Mouse (Mus musculus) layer of hippocampus, adult 8-10 months (tissue): ENCODE results near the gene Sfxn4. TPM values are rescaled to one million over a fixed set of nuclear protein-coding genes. Genes with fewer than 3 reads are reported as not detected.
A peak's percentile ranks its signal among the peaks of the same experiment; 100 is the strongest.
"Not testable (repeated sequence)": the region's sequence is repeated elsewhere in the genome, so short reads cannot be mapped to it uniquely, and the experiment has no call there.

Experiments used
- DNase-seq, 2 experiments: peaks; one replicate each; pipeline ENCODE4 v3.0.0; 2022; ENCODE audit warnings: low spot score in 2 of 2
- total RNA-seq, 4 experiments: library from RNA; stranded (reverse); gene quantifications; 2 replicates each; pipeline ENCODE4 v1.2.4; 2022

The Sfxn4 gene
- total RNA-seq: 10 to 100 TPM; 14.2 to 22.2 (median 17.4) TPM

DNA sequence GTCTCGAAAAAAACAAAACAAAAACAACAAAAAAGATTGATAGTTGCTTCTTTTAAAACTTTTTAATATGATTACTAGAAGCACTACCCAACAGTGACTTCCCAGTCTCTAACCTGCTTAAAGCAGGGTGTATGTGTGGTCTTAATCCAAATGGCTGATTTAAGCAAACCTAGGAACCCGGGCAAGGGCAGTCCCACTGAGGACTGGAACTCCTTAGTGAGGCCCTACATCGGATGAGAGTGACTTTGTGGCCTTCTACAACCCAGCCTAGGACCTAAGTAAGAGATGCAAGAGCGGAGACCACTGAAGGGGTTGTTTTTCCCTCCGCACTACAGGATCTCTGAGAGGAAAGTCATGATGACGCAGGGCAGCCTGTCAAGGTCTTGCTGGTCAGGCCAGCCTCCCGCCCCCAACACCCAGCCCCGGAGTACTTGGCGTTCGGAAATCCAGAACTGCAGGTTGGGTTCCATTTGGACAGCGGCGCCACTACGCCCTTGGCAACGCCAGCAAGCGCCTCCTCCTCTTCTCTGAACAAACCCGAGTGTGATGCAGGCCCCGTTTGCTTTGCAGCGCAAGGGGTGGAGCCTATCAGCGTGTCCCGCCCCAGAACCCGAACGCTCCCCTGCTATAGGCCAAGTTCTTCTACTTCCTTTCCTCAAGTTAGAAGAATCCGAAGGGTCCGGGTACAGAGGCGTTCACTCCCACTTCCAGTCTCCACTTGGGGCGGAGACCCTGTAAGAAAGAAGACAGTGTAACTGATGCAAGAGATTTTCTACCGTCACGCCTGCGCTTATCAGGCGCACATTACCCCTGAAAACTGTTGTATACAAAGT lies at the start of gene Sfxn4:
TSS of gene Sfxn4 (minus strand) at position 612 of the 833 bp plus-strand sequence.
- DNase-seq: peak; percentile 91 to 93

DNA sequence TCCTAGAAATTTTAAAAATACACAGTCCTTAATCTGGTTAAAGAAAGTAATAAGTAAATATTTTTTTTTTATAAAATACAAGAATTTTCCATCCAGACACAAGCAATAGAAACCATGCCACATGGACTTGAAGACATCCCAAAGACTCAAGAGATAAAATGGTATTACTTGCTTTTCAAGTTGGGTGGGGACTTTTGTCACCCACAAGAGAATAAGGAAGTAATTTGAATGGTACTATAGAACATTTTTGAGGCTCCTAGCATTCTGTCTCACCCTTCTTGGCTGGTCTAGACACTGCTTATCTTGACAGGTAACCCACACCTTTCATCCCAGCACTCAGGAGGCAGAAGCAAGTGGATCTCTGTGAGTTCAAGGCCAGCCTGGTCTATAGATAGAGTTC lies 49.0 kb upstream of the Sfxn4 start:
- DNase-seq: no peak

GRCm38 (mm10) chr19:60905477-60905876 lies 44.2 kb upstream of the Sfxn4 start:
- no peak for DNase-seq

- DNase-seq: no peak
Observed at GRCm38 (mm10) chr19:60903971-60904370, 42.7 kb upstream of the Sfxn4 start.

DNA sequence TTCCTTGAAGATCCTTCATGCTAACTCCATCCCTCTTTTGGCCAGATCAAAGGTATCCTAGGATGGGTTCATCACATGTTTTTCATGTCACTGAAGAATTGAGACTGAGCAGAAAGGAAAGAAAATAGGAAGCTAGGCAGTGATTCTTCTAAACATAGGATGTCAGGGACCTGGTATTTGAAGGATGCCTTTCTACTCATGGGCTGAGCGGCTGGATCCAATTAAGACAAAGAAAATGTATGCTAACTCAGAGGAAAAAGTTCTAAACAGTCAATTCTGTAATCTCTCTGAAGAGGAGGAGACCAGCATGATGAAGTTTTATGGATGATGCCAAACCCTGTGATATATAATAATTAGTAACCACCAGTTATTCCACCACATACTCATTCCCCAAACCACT lies 41.9 kb upstream of the Sfxn4 start:
- DNase-seq: no peak

DNA sequence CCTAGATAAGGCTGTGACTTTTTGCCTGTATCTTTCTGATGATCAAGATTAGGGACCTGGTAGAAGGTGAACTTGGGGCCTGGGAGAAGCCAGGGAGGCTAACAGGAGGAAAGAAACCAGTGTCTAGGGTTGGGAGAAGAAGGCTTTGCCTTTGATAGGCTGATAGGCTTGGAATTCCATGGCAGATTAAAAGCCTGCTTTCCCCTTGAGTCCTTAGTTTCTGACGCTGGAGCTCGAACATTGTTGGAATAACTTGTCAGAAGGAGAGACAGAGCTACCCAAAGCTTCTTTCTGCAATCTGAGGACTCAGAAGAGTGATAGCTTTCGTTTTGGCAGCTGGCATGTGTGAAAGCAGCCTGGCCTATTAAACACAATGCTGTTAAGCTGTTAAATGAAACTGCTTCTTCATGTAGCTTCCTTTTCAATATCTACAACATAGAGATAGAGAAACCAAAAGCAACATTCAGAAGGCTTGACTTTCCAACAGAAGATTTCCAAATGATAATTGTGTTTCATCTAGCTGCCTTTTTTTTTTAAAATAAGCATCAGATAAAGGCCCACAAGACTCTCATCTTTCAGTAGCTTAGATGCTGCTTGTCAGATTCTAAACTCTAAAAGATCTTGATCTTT lies 34.1 kb upstream of the Sfxn4 start:
- no peak for DNase-seq

GRCm38 (mm10) chr19:60891934-60892547 lies 30.8 kb upstream of the Sfxn4 start:
- DNase-seq: peak; percentile 25 to 55

DNA sequence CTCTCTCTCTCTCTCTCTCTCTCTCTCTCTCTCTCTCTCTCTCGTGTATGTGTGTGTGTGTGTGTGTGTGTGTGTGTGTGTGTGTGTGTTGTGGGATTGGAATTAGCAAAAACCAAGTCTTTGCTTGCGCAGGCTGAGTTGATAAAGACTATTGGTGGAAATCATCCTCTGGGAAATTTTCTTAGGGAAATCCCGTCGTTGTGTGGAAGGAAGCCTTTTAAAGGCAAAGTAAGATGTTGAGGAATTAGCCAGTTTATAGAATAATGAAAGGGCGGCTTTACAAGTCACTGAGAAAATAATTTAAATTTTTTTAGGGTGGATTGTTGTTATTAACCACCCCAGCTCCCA lies 29.8 kb upstream of the Sfxn4 start:
- no peak for DNase-seq

GRCm38 (mm10) chr19:60890391-60891122 lies 29.3 kb upstream of the Sfxn4 start:
- peak; percentile 38 to 66 for DNase-seq

GRCm38 (mm10) chr19:60889714-60890315 lies 28.5 kb upstream of the Sfxn4 start, which contains the start of gene Grk5:
Grk5 (plus strand) TSS chr19:60889749.
- DNase-seq: peak; percentile 91 to 92

DNA sequence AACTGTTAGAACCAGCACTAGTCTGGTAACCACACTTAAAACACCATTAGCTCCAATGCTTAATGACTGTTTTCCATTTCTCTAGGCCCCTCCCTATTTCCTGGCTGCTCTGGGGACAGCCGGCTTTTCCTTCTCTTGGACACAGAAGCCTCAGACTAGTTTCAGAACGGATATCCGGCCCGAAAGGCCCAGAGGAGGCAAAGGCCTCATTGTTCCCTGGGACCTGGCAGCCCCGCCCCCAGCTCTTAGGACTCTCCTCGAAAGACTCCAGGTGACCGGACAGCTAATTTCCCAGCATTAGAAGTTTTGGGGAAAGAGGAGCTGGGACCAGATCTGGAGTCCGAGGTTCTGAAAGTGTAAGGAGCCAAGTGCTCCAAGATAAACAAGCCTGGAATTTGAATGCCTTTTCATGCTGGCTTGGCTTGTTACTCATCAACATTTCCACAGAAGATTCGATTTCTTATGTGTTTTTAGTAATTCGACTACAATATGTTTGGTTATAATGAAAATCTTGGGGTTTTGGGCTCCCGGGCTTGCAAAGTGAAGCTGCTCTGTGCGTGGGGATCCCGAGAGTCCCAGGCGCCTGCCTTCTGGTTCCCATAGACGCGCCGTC lies 27.9 kb upstream of the Sfxn4 start:
- DNase-seq: peak; percentile 10 to 21

- DNase-seq: no peak
Observed at GRCm38 (mm10) chr19:60887637-60888036, 26.4 kb upstream of the Sfxn4 start.

GRCm38 (mm10) chr19:60883129-60883528 lies 21.9 kb upstream of the Sfxn4 start:
- peak; percentile 30 to 33 for DNase-seq

GRCm38 (mm10) chr19:60874064-60874694 lies 12.9 kb upstream of the Sfxn4 start, which contains the start of gene Prdx3:
Prdx3 (minus strand) TSS chr19:60874556.
- peak; percentile 93 to 95 for DNase-seq

- DNase-seq: peak in 1 of 2 experiments; percentile 21
Observed at GRCm38 (mm10) chr19:60873501-60873900, 12.2 kb upstream of the Sfxn4 start.

DNA sequence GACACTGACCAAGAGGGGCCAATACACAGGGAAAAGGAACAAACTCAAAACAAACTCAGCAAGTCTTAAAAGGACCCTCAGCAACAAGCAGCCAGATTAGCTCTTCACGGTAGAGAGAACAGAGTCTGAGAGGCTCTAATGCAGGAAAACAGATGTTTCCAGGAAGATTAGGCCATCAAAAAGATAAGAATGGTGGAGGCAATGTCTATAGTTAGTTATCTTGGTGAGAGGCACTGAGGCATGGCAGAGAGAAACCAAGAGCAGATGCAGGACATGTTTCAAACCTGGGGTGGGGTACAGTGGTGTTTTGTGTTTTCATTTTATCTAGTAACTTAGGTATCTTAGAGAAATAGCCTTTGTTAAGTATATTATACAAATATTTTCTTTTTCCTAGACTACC lies 11.0 kb upstream of the Sfxn4 start:
- DNase-seq: no peak

GRCm38 (mm10) chr19:60871366-60871765 lies 10.1 kb upstream of the Sfxn4 start:
- DNase-seq: no peak

GRCm38 (mm10) chr19:60870489-60870888 lies 9.2 kb upstream of the Sfxn4 start:
- DNase-seq: no peak

DNA sequence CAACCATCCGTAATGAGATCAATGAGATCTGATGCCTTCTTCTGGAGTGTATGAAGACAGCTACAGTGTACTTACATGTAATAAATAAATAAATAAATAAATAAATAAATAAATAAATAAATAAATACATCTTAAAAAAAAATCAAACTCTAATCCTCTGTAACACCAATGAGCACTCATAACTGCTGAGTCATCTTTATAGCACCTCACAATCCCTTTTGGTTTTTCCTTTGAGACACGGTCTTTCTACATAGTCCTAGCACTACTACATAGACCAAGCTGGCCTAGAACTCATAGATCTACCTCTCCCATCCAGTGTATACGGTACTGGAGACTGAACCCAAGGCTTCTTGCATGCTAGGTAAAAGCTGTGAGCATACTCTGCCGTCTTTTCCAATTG lies 4.9 kb upstream of the Sfxn4 start:
- not testable (repeated sequence) for DNase-seq

GRCm38 (mm10) chr19:60845731-60846130 lies 15.5 kb downstream of the Sfxn4 start:
- no peak for DNase-seq
